10 mouse cellular contexts compared by ENCODE assay signal in genomic region chr11:103003210-103003609, GRCm38 (mm10). TPM values are rescaled to one million over a fixed set of nuclear protein-coding genes. Genes with fewer than 3 reads are reported as not detected.
A peak's percentile ranks its signal among the peaks of the same experiment; 100 is the strongest.
DNase-seq lines count a peak whose midpoint lies in the region; ATAC-seq and TF ChIP-seq lines count a peak whose summit lies in the region.
"Had no signal": no experiment of that assay in that cellular context is flagged by ENCODE, and none has a peak within 500 bp of the region (broad histone marks: within the 10 kb centered on the region; RNA-seq: fewer than 3 reads in every experiment).

No protein-coding gene starts in this region.

- H3K36me3 ChIP-seq in ES-E14 (ENCODE audit: control insufficient read depth, insufficient read depth, low read length, poor library complexity, severe bottlenecking): peaks cover 16% of the 10 kb centered on the region; the same call in 1 of the 2 replicates
- H3K36me3 ChIP-seq in kidney, adult 2 months (ENCODE audit: control insufficient read depth, insufficient read depth, low read length): no peaks in the 10 kb centered on the region
- peaks cover 70% of the 10 kb centered on the region for H3K36me3 ChIP-seq in limb, embryonic 12.5 days

- H3K4me1 ChIP-seq in ES-E14 (ENCODE audit: control insufficient read depth in 2 of 2, insufficient read depth in 2 of 2, low read length in 2 of 2, poor library complexity in 1 of 2): peaks cover 2 to 15% of the 10 kb centered on the region in 2 experiments
- H3K4me1 ChIP-seq in kidney, adult 2 months (ENCODE audit: control insufficient read depth, insufficient read depth, low read length): no peaks in the 10 kb centered on the region
- H3K4me1 ChIP-seq in limb, embryonic 12.5 days (replicated peaks): peaks cover 16% of the 10 kb centered on the region

- no peaks in the 10 kb centered on the region for H3K9me3 ChIP-seq in ES-E14 (ENCODE audit: control insufficient read depth, insufficient read depth, low read depth, low read length)
- H3K9me3 ChIP-seq in limb, embryonic 12.5 days: no peaks in the 10 kb centered on the region

- 0 out of 2 replicates have a peak overlapping the region, but pooled peaks have one; percentile 5 for H3K9ac ChIP-seq in ES-E14 (ENCODE audit: insufficient read depth, low read depth, low read length, poor library complexity, severe bottlenecking)
- H3K9ac ChIP-seq in limb, embryonic 12.5 days (replicated peaks): no peak overlapping the region

- peak overlapping the region; percentile 7; the same call in 1 of the 2 replicates for H3K27ac ChIP-seq in ES-E14 (ENCODE audit: insufficient read depth, low read depth, low read length, poor library complexity, severe bottlenecking)
- H3K27ac ChIP-seq in kidney, adult 2 months (ENCODE audit: insufficient read depth, low read depth, low read length): no peak overlapping the region
- H3K27ac ChIP-seq in limb, embryonic 12.5 days: peak overlapping the region; percentile 42; the same call in 1 of the 2 replicates

- DNase-seq in ES-E14 (ENCODE audit: low read depth, low spot score): no peak
- peak; percentile 72 for DNase-seq in adrenal gland, postnatal 10 days
- peak; percentile 89 for DNase-seq in gastrocnemius, postnatal 25 days
- peak; percentile 68 for DNase-seq in kidney, adult 2 months
- DNase-seq in right cerebral cortex, postnatal 36 days (ENCODE audit: low spot score in 2 of 2): peak; percentile 81 to 85
- no peak for DNase-seq in natural killer cell, adult 2 months (ENCODE audit: low spot score in 2 of 2)
- no peak for DNase-seq in thymus, postnatal 14 days

- H3K27me3 ChIP-seq in kidney, adult 2 months (replicated peaks; ENCODE audit: control insufficient read depth, insufficient read depth, low read length): no peaks in the 10 kb centered on the region
- H3K27me3 ChIP-seq in limb, embryonic 12.5 days: no peaks in the 10 kb centered on the region

- in situ Hi-C loops in ES-E14 (cut with MboI; ENCODE audit: low sequenced_read_pairs in 2 of 2, unreplicated experiment in 2 of 2): no loop called here

- H3K4me2 ChIP-seq in limb, embryonic 12.5 days: no peak overlapping the region

- no peak overlapping the region for H3K4me3 ChIP-seq in ES-E14 (ENCODE audit: insufficient read depth in 1 of 2, low read depth in 1 of 2, low read length in 2 of 2, poor library complexity in 1 of 2, severe bottlenecking in 1 of 2)
- no peak overlapping the region for H3K4me3 ChIP-seq in kidney, adult 2 months (ENCODE audit: insufficient read depth, low read depth, low read length)
- H3K4me3 ChIP-seq in limb, embryonic 12.5 days (replicated peaks): no peak overlapping the region

- TF ChIP-seq POLR2A in kidney, adult 2 months (IDR thresholded peaks at IDR 0.05; ENCODE audit: low read depth, low read length): no peak

- 40% methylated on average over 5 of the region's 5 CpGs for WGBS in kidney, adult 2 months
- 63% methylated on average over 5 of the region's 5 CpGs for WGBS in limb, embryonic 12.5 days

- ATAC-seq in limb, embryonic 12.5 days (ENCODE audit: insufficient number of reproducible peaks, insufficient read depth, low FRiP score, low TSS enrichment, low read depth): peak; percentile 48; the same call in 1 of the 2 replicates

- TF ChIP-seq CTCF in kidney, adult 2 months (conservative IDR thresholded peaks at IDR 0.05; ENCODE audit: insufficient read depth, insufficient read length, low read depth, low read length): no peak

TF ChIP-seq in ES-E14, 5 proteins besides CTCF, POLR2A, EP300 and RAD21:
- TF ChIP-seq MAFK (IDR thresholded peaks at IDR 0.05; ENCODE audit: insufficient read depth, low read depth, low read length): no peak

RNA-seq across cellular contexts. Expression of gene Nmt1, which starts 24.8 kb away (rescaled TPM):
- total RNA-seq in ES-E14 (2012; rRNA removed): 57.1 and 61.0 TPM in 2 replicates
- 10 to 100 TPM; 81.8 to 85.9 TPM for total RNA-seq in adrenal gland, postnatal 10 days (2021)
- total RNA-seq in gastrocnemius, postnatal 25 days (2021): 10 to 100 TPM; 35.6 to 36.7 TPM
- 45.3 and 49.7 TPM in 2 replicates for polyA plus RNA-seq in kidney, adult 2 months (2012; rRNA removed)
- polyA plus RNA-seq in limb, embryonic 12.5 days (2016; fragmentation: Nextera tagmentation; extraction: Ambion mirVana): 53.6 and 53.7 TPM in 2 replicates

RNA-seq across cellular contexts. Expression of gene Dcakd, which starts 24.9 kb away (rescaled TPM):
- 32.1 and 43.7 TPM in 2 replicates for total RNA-seq in ES-E14 (2012; rRNA removed)
- total RNA-seq in adrenal gland, postnatal 10 days (2021): 10 to 100 TPM; 65.6 to 74.8 TPM
- 10 to 100 TPM; 22.0 to 28.2 TPM for total RNA-seq in gastrocnemius, postnatal 25 days (2021)
- polyA plus RNA-seq in kidney, adult 2 months (2012; rRNA removed): 49.5 and 51.3 TPM in 2 replicates
- polyA plus RNA-seq in limb, embryonic 12.5 days (2016; fragmentation: Nextera tagmentation; extraction: Ambion mirVana): 167 and 192 TPM in 2 replicates

RNA-seq across cellular contexts. Expression of gene C1ql1, which starts 56.7 kb away (rescaled TPM):
- 3.3 and 3.7 TPM in 2 replicates for total RNA-seq in ES-E14 (2012; rRNA removed)
- total RNA-seq in adrenal gland, postnatal 10 days (2021): 10 to 100 TPM; 31.9 to 34.6 TPM
- total RNA-seq in gastrocnemius, postnatal 25 days (2021): under 1 TPM in 1 of 2 experiments, not detected in 1; 0.18 TPM
- polyA plus RNA-seq in kidney, adult 2 months (2012; rRNA removed): 0.38 and 0.39 TPM in 2 replicates
- 1.3 and 1.6 TPM in 2 replicates for polyA plus RNA-seq in limb, embryonic 12.5 days (2016; fragmentation: Nextera tagmentation; extraction: Ambion mirVana)
- total RNA-seq: common myeloid progenitor, adult 5-6 weeks had no signal
- polyA plus RNA-seq: spleen, adult 2 months had no signal

Comparison
In these comparisons a context has a peak if more than half of its experiments do, and no peak if none do; other contexts are left out.
1. DNase-seq: peak in adrenal gland, postnatal 10 days (single experiment), gastrocnemius, postnatal 25 days (single experiment), kidney, adult 2 months (single experiment) and right cerebral cortex, postnatal 36 days (2 of 2); none in ES-E14 (single experiment), natural killer cell, adult 2 months (0 of 2) and thymus, postnatal 14 days (single experiment).